Mouse (Mus musculus) B cell, adult 2 months (primary cell): Measurements from ENCODE around the gene Wdr46.
A peak's percentile ranks its signal among the peaks of the same experiment; 100 is the strongest.

Source experiments
- DNase-seq, 2 experiments: peaks; one replicate each; pipeline ENCODE4 v3.0.0; 2022

The Wdr46 gene

DNA sequence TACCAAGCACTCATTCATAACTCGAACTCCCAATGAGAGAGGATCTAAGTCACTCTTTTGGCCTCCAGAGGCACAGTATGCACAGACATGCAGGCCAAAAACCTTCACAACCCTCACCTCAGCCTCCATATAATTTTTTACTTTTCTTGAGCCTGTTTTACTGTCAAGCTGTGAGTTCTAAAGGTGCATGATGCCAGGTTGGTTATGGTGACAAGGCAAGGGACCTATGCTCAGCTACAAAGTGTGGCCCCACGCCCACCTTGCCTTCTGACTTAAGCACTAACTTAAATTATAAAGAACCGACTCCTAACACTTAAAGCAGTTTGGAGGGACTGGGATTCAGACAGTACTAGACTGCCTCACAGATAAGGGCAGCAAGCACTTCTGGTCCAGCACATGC is 12.8 kb downstream of the Wdr46 start:
- DNase-seq: no peak

DNA sequence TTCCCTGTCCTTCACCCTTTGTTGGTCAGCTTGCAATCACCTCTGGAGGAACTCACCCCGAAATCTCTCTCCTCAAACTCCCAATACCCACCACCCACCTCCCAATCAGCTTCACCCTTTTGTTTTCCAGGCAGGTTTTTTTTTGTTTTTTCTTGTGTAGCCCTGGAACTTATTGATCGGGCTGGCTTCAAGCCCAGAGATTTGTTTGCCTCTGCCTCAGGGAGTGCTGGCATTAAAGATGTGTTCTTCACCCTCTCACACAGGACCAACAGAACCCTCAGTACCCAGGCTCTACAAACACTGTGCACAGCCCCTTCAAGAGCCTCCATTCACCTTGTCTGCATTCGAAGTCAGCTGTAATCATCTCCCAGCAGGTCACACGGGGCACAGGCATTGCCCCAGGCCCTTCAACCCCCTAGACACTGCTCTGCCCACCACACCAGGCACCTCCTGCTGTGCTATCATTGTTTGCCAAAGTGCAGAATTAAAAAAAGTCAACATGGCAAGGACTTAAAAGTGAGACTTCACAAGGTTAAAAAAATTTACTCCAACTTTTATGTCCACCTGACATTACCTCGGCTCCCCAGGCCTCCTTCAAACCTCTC is 13.6 kb downstream of the Wdr46 start:
- no peak for DNase-seq

DNA sequence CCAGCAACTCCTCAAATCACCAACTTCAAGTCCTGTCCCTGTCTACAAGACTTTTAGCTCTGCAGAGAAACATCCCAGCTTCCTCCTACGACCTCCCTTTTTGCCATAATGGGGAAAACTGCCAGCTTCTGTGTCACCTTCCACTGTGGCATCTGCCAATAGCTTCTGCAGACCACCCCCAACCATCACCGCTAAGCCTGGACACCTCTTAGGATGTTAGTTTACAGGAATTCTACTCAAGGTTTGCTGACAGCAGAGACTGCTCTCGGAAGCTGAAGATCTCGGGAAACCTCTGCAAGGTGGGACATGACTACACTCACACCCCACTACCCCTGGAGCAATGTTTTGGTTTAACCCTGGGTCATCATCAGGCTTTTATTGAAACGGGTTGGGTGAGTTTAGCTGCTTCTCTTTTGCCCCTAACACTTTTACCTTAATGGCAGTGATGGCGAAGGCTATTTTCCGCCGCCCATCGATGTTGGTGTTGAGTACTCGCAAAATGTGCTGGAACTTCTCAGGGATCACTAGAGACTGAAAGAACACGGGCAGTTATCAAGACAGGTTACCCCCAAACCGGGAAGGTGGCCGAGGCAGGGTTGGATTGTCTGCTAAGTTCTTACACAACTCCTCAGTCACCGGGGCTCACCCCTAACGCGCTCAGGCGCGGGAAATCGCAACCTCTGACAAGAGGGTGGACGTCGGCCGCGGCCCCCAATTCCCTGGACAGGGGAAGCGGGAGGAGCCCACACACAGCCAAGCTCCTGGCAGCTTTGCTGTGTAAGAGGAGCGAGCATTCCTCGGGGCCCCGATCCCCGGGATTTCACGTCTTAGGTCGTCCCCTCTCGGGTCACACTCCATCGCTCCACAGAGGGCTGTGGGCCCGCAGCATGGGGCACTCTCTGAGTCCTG is 14.4 kb downstream of the Wdr46 start:
- no peak for DNase-seq

DNA sequence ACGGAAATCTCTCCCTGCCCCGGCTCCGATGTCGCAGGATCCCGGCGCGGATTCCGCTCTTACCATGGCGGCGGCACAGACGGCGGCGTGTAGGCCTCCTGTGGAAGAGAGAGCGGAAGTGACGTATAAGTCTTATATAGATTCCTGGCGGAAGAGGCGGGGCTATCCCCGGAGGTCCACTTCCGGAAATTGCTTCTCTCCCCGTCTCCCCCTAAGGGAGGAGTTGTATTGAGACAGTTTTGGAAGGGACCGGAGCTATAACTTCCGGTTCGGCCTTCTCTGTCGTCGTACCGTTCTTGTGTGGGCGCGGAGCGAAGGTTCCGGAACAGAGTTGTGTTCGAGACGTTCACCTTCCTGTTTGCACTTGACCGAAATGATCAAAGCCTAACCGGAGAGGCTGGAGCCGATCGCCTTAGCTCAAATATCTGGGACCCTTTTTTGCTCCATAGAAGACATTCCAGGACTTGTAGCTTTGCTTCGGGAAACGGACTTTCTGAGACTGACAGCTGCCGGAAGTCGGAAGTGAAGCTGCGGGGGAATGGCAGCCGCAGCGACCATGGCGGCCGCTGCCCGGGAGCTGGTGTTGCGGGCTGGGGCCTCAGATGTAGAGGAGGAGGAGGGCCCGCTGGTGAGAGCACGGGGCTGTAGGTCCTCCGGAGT is 15.2 kb downstream of the Wdr46 start, which contains the start of the genes Vps52 and Rps18:
Vps52 (plus strand) TSS at position 258 of the 660 bp plus-strand sequence.
Rps18 (minus strand) TSS at position 447 of the 660 bp plus-strand sequence.
- peak; percentile 98 for DNase-seq

DNA sequence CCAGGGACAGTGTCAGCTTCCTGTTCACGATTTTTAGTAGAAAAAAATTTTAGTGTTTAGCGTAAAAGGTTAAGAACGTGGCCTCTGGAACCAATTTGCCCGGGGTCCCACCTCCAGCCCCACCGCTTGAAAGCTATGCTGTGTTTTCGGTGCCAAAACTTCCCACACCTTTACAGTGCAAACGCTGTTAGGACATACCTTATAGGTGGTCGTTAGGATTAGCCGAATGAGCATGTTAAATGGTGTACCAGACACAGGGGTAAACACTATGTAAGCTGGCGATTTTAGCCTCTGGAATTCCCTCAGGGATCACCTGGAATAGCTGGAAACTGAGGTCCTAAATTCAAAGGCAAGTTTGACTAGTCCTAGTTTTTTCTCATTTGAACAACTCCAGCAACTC is 15.9 kb downstream of the Wdr46 start:
- DNase-seq: no peak

DNA sequence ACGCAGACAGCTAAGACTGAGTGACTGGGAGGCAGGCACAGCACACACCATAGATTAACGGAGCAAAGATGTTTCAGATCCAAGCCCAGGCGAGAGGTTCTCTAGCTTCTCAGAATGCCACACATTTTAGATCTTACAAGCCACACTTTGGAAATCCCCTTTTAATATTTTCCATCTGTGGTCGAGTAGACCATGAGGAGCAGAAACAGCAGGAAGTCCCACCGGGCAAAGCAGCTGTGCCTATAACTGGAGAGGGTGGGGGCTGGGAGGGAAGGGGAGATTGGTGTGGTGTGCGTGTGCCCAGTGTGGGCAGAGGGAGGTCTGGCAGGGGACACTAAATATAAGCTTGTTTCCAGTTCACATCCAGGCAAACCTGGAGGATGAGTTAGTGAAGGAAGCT is 17.0 kb downstream of the Wdr46 start:
- DNase-seq: no peak

DNA sequence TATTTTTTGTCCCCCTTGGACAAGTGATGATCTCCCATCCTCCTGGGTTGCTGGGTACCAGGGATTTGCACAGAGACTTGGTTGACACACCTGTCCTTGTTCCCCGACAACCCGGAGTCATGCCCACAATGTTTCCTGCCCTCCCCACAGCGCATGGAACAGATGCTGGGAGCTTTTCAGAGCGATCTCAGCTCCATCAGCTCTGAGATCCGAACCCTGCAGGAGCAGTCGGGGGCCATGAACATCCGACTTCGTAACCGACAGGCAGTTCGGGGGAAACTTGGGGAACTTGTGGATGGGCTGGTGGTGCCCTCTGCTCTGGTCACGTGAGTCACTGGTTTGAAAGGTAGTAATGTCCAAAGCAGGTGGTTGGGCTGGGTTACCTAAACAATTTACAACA is 18.0 kb downstream of the Wdr46 start:
- no peak for DNase-seq

DNA sequence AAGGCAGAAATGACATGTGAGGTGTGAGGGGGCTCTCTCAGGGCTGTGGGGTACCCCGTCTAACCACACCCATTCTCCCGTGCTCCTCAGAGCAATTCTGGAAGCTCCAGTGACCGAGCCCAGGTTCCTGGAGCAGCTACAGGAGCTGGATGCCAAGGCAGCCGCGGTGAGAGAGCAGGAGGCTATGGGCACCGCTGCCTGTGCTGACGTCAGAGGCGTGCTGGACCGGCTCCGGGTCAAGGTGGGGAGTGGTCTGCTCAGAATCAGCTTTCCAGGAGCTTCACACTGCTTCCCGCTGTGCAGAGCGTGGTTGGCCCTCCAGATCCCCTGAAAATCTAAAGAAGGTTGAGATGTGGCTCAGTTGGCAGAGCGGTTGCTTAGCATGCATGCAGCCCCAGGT is 18.7 kb downstream of the Wdr46 start:
- no peak for DNase-seq

DNA sequence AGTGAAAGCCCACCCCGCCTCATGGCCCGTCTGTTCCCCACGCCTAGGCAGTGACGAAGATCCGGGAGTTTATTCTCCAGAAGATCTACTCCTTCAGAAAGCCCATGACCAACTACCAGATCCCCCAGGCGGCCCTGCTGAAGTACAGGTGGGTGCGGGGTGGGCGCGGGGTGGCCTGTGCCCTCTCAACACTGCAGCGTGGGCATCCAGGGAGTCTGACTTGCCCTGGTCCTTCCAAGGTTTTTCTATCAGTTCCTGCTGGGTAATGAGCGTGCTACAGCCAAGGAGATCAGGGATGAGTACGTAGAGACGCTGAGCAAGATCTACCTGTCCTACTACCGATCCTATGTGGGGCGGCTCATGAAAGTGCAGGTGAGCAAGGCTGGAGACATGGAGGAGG is 19.5 kb downstream of the Wdr46 start:
- DNase-seq: no peak

DNA sequence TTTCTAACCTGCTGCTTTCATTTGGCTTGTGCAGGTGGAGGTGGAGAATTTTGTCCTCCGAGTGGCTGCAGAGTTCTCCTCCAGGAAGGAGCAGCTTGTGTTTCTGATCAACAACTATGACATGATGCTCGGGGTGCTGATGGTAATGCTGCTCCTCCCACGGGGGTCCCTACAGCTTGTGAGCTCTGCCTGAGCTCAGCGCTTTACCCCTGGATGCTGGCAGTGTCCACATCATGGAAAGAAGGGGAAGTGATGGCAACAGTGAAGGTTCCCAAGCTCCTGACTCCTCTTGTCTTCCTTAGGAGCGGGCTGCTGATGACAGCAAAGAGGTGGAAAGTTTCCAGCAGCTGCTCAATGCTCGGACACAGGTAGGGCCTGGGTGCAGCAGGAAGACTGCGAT is 22.4 kb downstream of the Wdr46 start:
- DNase-seq: no peak

DNA sequence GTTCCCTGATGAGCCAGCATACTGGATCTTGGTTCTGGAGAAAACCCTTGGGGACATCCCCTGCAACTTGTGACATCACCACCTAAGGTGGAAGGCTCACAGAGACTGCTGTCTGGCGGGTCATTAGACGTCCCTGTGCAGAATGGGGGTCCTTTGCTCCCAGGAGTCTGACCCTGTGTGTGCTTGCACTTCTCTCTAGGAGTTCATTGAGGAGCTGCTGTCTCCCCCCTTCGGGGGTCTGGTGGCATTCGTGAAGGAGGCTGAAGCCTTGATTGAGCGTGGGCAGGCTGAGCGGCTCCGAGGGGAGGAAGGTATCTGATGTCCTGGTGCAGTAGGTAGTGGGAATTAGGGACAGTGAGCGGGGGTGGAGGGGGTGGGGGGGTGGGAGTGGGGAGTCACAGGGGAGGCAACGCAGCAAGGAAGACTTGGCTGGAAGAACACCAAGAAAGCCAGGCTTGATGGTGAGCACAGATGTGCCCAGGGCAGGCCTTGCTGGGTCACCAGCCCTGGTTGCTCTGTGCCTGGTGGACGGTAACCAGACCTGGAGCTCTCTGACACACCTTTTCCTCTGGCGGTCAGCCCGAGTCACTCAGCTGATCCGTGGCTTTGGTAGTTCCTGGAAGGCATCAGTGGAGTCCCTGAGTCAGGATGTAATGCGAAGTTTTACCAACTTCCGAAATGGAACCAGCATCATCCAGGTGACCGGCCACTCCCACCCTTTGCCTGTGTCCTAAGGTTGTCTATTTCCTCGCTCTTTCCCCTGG is 24.8 kb downstream of the Wdr46 start:
- DNase-seq: no peak

DNA sequence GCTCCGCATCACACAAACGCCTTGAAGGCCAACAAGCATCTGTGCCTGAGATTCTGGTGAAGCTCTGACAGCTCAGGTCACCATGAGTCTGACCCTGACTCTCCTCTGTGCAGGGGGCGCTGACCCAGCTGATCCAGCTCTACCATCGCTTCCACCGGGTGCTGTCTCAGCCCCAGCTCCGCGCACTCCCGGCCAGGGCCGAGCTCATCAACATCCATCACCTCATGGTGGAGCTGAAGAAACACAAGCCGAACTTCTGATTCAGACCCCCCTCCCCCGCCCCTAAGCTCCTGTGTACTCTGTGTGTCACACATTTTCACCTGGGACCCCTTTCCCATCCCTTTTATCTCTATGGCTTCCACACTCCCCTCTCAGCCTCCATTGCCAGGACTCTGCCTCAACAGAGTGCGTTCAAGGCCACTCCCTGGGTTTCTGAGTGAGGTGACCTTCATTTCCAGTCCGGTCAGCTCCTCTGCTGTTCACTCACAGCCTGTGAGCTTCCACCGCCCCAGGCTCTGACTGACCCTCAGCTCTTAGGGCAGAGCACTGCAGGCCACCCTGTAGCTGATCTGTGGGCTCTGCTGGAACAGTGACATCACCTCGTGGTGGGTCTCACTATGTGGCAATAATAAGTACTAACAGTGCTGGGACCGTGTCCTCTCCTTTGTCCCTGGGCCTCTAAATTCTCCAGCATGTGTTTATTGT is 25.5 kb downstream of the Wdr46 start:
- no peak for DNase-seq

DNA sequence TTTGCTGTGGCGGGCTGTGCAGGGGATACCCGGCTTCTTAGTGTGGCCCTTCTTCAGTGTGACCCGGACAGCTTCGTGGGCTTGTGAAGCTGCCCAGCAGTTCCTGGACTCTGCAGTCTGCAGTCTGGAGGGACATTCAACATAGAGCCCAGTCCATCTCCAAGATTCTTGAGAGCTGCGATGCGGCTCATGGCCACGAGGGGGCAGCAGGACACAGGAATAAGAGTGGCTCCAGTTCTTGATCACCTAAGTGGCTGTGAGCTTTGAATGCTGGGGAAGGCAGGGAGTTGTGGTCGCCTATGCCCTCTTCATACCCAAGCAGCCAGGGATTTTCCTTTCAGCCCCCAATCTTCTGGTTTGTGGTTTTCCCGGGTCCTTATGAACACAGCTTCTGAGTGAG is 28.0 kb downstream of the Wdr46 start:
- DNase-seq: peak; percentile 85 to 87

DNA sequence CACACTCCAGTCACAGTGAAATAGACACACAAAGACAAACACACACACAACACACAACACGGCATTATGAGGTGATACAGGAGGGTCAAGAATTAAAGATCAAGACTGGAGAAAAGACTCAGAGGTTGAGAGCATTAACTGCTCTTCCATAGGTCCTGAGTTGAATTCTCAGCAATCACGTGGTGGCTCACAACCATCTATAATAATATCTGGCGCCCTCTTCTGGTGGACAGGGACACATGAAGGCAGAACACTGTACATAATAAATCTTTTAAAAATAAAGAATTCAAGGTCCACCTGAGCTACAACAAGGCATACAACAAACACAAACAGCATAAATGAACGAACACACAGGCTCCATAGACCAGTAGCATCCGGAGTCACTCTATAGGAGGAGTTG is 28.5 kb downstream of the Wdr46 start:
- peak; percentile 82 to 83 for DNase-seq

DNA sequence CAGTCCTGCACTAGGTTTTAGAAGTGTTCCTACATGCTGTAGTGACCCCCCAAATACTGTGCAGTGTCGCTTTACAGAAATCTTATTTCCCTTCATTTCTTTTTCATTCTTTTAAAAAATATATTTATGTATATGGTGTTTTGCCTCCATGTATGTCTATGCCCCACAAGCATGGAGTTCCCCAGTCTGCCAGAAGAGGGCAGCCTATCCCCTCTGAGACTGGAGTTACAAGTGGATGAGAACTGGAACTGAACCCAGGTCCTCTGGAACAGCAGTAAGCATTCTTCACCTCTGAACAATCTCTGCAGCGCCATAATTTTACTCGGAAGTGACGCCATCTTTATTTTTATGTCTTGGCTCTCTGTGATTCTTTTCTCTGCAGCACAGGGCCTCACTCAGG is 28.9 kb downstream of the Wdr46 start:
- DNase-seq: peak; percentile 62 to 67

DNA sequence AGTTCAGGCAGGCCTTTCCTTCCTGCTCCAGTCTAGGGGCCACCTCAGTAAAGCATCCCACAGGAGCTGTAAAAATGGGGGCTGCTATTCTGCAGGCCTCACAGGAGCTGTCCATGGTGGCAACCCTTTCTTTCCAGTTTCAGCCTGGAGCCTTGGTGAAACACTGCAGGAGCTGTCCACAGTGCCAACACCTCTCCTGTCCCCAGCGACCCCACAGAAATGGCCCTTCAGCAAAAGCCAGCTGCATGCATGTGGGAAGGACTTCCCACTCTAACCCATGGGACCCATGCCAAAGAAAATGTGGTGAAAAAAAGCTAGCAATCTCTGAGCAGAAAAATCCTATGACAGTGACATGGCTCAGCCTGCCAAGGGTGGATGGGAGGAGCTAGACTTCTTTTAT is 32.2 kb downstream of the Wdr46 start:
- DNase-seq: peak in 1 of 2 experiments; percentile 26

DNA sequence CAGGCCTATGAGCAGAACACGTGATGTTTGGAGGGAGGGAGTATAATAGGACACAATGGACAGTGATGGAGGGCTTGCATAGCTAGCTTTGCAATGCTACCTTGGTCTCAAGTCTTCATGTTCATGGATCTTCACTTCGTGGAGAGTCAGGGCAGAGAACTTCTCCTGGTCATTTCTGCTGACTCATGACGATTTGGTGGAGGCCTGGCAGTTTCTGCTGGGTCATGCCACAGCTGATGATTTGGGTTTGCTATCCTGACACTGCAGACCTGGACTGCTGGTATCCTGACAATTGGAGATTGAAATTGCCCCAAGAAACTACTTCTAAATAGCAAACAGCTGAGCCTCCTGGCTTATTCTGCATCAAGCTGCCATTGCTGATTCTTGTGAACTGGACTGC is 33.1 kb downstream of the Wdr46 start:
- no peak for DNase-seq

DNA sequence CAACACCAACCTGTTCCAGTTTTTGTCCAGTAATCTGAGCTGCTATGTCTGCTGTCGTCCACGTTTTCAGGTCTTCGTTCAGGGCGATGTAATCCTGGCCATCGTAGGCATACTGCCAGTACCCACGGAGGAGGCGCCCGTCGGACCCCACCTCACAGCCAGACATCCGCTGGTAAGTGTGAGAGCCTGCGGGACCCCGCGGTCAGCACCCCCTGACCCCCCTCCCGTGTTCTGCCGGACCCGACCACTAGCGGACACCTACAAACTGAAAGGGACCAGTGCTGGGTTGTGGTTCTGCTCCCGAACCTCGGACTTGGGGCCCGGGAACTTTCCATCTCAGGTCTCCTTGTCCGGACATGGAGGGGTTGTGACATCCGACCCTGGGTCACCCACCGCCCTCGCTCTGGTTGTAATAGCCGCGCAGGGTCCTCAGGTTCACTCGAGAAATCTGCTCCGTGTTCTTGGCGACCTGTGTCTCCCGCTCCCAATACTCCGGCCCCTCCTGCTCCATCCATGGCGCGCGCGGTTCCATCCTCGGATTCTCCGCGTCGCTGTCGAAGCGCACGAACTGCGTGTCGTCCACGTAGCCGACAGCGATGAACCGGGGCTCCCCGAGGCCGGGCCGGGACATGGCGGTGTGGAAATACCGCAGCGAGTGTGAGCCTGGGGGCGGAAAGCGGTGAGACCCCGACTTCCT is 37.5 kb downstream of the Wdr46 start:
- peak in 1 of 2 experiments; percentile 34 for DNase-seq

DNA sequence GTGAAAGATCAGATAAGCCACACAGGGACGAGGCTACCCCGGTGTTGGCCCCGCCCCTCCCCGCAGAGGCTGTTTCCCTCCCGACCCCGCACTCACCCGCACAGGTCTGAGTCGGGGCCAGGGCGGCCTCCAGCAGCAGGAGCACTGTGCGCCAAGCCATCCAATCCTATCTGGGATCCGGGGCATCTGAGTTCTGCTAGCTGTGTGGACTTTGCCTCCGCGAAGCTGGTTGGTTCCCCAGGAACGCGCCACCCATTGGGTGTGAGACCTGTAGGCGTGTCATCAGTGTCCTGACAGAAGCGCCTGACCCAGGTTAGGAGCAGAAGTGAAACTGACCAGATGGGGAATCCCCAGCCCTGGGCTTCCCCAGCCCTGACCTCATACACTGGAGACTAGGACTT is 38.2 kb downstream of the Wdr46 start:
- DNase-seq: peak; percentile 95 to 97

DNA sequence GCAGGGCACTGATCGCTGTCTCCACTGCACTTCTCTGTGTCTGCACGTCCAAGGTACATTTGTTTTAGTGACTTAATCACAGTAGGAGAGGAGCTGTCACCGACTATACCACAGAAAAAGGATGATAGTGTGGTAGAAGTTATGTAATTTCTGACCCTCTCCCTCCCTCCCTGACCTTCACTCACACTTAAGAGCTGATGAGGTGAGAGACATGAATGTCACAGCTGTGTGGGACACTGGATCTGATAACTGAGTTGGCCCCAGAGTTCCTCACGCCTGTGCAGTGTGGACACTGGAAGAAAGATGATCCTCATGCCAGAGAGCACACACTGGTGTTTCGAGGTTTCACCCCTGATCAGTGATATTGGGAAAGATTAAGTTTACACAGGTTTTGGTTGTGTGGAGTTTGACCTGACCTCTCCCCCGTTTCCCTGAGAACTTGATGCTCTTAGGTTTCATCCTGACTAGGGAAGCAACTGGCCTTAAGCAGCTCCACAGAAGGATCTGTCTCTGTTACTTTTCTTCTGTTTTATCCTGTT is 39.1 kb downstream of the Wdr46 start:
- no peak for DNase-seq
